Mouse (Mus musculus): Measurements from ENCODE around the gene Gdi2.

DNA sequence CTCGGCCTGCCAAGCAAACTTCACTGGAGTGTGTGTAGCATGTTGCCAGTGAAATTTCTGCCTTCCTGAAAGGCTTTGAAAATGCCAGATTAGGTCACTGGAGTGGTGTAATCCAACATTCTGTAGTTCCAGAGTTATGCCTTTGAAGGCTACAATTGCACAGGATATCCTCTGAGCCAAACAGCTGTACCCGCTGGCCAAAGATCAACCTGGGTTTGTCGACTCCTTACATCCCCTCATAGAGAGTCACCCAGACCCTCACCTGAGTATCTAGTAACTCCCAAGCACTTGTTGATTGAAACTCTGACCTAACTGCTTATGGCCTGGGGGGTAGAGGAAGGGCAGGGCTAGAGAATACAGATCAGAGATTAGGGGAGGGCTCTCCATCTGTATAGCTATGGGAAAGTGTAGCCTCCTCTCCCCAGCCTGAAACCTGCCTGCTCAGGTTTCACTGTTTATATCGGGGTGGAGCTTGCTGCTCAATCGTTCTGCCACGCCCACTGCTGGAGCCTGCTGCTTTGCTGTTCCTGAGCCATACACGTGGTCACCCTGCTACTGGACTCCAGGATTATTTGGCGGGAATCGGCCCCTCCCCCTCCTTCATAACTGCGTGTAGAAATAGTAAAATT is 6.1 kb upstream of the Gdi2 start:
- TF ChIP-seq CEBPB (IDR thresholded peaks at IDR 0.05; ENCODE audit: insufficient read depth, poor library complexity, severe bottlenecking) (no peak), POLR2A (IDR thresholded peaks at IDR 0.05; ENCODE audit: insufficient read length, low read depth) (no peak), REST (IDR thresholded peaks at IDR 0.05; ENCODE audit: insufficient read depth, insufficient read length) (no peak), USF1 (IDR thresholded peaks at IDR 0.05; ENCODE audit: low read depth) (no peak), MAX (IDR thresholded peaks at IDR 0.05; ENCODE audit: low read depth) (no peak), MYOD1 (IDR thresholded peaks at IDR 0.05; ENCODE audit: control insufficient read depth in 1 of 3, insufficient read length in 2 of 3, low read depth in 2 of 3) (no peak), TCF3 (IDR thresholded peaks at IDR 0.05; ENCODE audit: insufficient read length, low read depth) (no peak)

All from myocyte (in vitro differentiated cells).